Mouse (Mus musculus): ENCODE data around the gene Smurf1. TPM values are rescaled to one million over a fixed set of nuclear protein-coding genes. Genes with fewer than 3 reads are reported as not detected.

Smurf1 gene
- total RNA-seq, 2 experiments from 2014 or later, result 30.1 to 34.3 TPM

Small RNA genes within 50 kb of the gene (microRNA-seq; reads per million reads assigned to microRNA genes)
- 1.4 to 1.8 reads per million in 2 experiments for gene Mir7039

Other genes with a start within 250 kb of the Smurf1 start
- gene Tmem130, start 204.0 kb downstream of the Smurf1 start, total RNA-seq (2021), result 100 to 1,000 TPM; 121 to 140 TPM
- gene Trrap, start 198.1 kb downstream of the Smurf1 start, total RNA-seq (2021), result 100 to 1,000 TPM; 144 to 190 TPM
- gene Gm4871, start 66.9 kb upstream of the Smurf1 start, total RNA-seq (2021), result not detected
- gene 1700018F24Rik, start 77.1 kb upstream of the Smurf1 start, total RNA-seq (2021), result not detected
- 100 to 1,000 TPM; 257 to 274 TPM for gene Arpc1a, start 118.0 kb upstream of the Smurf1 start, total RNA-seq (2021)
- not detected for gene Kpna7, start 118.2 kb upstream of the Smurf1 start, total RNA-seq (2021)
- 10 to 100 TPM; 33.6 to 34.2 TPM for gene Arpc1b, start 148.4 kb upstream of the Smurf1 start, total RNA-seq (2021)
- gene Pdap1, start 174.4 kb upstream of the Smurf1 start, total RNA-seq (2021), result 100 to 1,000 TPM in 1 of 2 experiments, 10 to 100 TPM in 1; 90.1 to 102 TPM
- 10 to 100 TPM; 69.5 to 81.9 TPM for gene Bud31, start 174.5 kb upstream of the Smurf1 start, total RNA-seq (2021)
- gene Ptcd1, start 201.3 kb upstream of the Smurf1 start, total RNA-seq (2021), result 10 to 100 TPM; 20.0 to 21.9 TPM
- gene Cpsf4, start 201.4 kb upstream of the Smurf1 start, total RNA-seq (2021), result 10 to 100 TPM; 22.1 to 25.3 TPM
- gene Atp5j2, start 226.2 kb upstream of the Smurf1 start, total RNA-seq (2021), result 100 to 1,000 TPM; 264 to 268 TPM
- 10 to 100 TPM; 11.1 to 13.8 TPM for gene Zkscan14, start 236.0 kb upstream of the Smurf1 start, total RNA-seq (2021)
- gene Zkscan5, start 238.7 kb upstream of the Smurf1 start, total RNA-seq (2021), result 10 to 100 TPM; 11.8 to 12.5 TPM